Mouse (Mus musculus): ENCODE results near the gene Ap2a1. TPM values are rescaled to one million over a fixed set of nuclear protein-coding genes. Genes with fewer than 3 reads are reported as not detected.

Ap2a1 gene
- polyA plus RNA-seq, 1 experiment from 2014 or later, result 67.3 TPM

- Histone ChIP-seq H3K4me1 (ENCODE audit: control insufficient read depth, insufficient read depth, low read length) (peaks cover 41% of the 10 kb centered on the region), H3K27me3 (ENCODE audit: control insufficient read depth, insufficient read depth, low read length) (no peaks in the 10 kb centered on the region)
Observed at GRCm38 (mm10) chr7:44856265-44856916, 72.9 kb downstream of the Ap2a1 start.

GRCm38 (mm10) chr7:44855036-44855435, 74.3 kb downstream of the Ap2a1 start:
- Histone ChIP-seq H3K27ac (ENCODE audit: low read length) (peak overlapping the region; percentile 95), H3K9me3 (ENCODE audit: control insufficient read depth, low read depth, low read length) (no peaks in the 10 kb centered on the region), H3K27me3 (ENCODE audit: control insufficient read depth, insufficient read depth, low read length) (no peaks in the 10 kb centered on the region), H3K4me3 (ENCODE audit: low read depth, low read length) (peak overlapping the region; percentile 43), H3K4me2 (replicated peaks; ENCODE audit: low read depth, low read length) (peak overlapping the region; percentile 95), H3K9ac (replicated peaks; ENCODE audit: low read depth, low read length) (peak overlapping the region; percentile 45; the same call in 1 of the 2 replicates), H3K4me1 (ENCODE audit: control insufficient read depth, insufficient read depth, low read length) (peaks cover 44% of the 10 kb centered on the region), H3K36me3 (ENCODE audit: control insufficient read depth, insufficient read depth, low read length) (peaks cover 16% of the 10 kb centered on the region)
- WGBS, result 45% methylated on average over 10 of the region's 10 CpGs
- ATAC-seq (ENCODE audit: insufficient number of reproducible peaks, insufficient read depth, low FRiP score, low read depth), result no peak

More at GRCm38 (mm10) chr7:44856265-44856916, 72.9 kb downstream of the Ap2a1 start:
- peak overlapping the region; percentile 93; the same call in 1 of the 2 replicates for H3K27ac ChIP-seq (ENCODE audit: low read length)
- H3K4me2 ChIP-seq (replicated peaks; ENCODE audit: low read depth, low read length), result peak overlapping the region; percentile 96
- WGBS, result 62% methylated on average over 9 of the region's 9 CpGs
- H3K36me3 ChIP-seq (ENCODE audit: control insufficient read depth, insufficient read depth, low read length), result peaks cover 18% of the 10 kb centered on the region
- H3K4me3 ChIP-seq (ENCODE audit: low read depth, low read length), result peak overlapping the region; percentile 72
- H3K9me3 ChIP-seq (ENCODE audit: control insufficient read depth, low read depth, low read length), result no peaks in the 10 kb centered on the region
- no peak for ATAC-seq (ENCODE audit: insufficient number of reproducible peaks, insufficient read depth, low FRiP score, low read depth)
- peak overlapping the region; percentile 64; the same call in 1 of the 2 replicates for H3K9ac ChIP-seq (replicated peaks; ENCODE audit: low read depth, low read length)

- peak overlapping the region; percentile 95 for H3K4me2 ChIP-seq (replicated peaks; ENCODE audit: low read depth, low read length)
- no peaks in the 10 kb centered on the region for H3K9me3 ChIP-seq (ENCODE audit: control insufficient read depth, low read depth, low read length)
- peaks cover 44% of the 10 kb centered on the region for H3K4me1 ChIP-seq (ENCODE audit: control insufficient read depth, insufficient read depth, low read length)
- peaks cover 11% of the 10 kb centered on the region for H3K36me3 ChIP-seq (ENCODE audit: control insufficient read depth, insufficient read depth, low read length)
- ATAC-seq (ENCODE audit: insufficient number of reproducible peaks, insufficient read depth, low FRiP score, low read depth), result peak; percentile 68
- WGBS, result 2% methylated on average over 45 of the region's 45 CpGs
- H3K27ac ChIP-seq (ENCODE audit: low read length), result peak overlapping the region; percentile 95
- peak overlapping the region; percentile 45 for H3K9ac ChIP-seq (replicated peaks; ENCODE audit: low read depth, low read length)
- H3K4me3 ChIP-seq (ENCODE audit: low read depth, low read length), result peak overlapping the region; percentile 43
- no peaks in the 10 kb centered on the region for H3K27me3 ChIP-seq (ENCODE audit: control insufficient read depth, insufficient read depth, low read length)
Observed at GRCm38 (mm10) chr7:44854356-44855031, 74.8 kb downstream of the Ap2a1 start.

GRCm38 (mm10) chr7:44853596-44854355, 75.5 kb downstream of the Ap2a1 start:
- 23% methylated on average over 26 of the region's 26 CpGs for WGBS
- Histone ChIP-seq H3K4me3 (ENCODE audit: low read depth, low read length) (peak overlapping the region; percentile 43), H3K4me2 (replicated peaks; ENCODE audit: low read depth, low read length) (peak overlapping the region; percentile 95), H3K9me3 (ENCODE audit: control insufficient read depth, low read depth, low read length) (no peaks in the 10 kb centered on the region), H3K36me3 (ENCODE audit: control insufficient read depth, insufficient read depth, low read length) (peaks cover 10% of the 10 kb centered on the region), H3K27ac (ENCODE audit: low read length) (peak overlapping the region; percentile 95), H3K4me1 (ENCODE audit: control insufficient read depth, insufficient read depth, low read length) (peaks cover 44% of the 10 kb centered on the region), H3K9ac (replicated peaks; ENCODE audit: low read depth, low read length) (peak overlapping the region; percentile 45), H3K27me3 (ENCODE audit: control insufficient read depth, insufficient read depth, low read length) (no peaks in the 10 kb centered on the region)
- ATAC-seq (ENCODE audit: insufficient number of reproducible peaks, insufficient read depth, low FRiP score, low read depth), result no peak

- WGBS, result 87% methylated on average over 2 of the region's 2 CpGs
- Histone ChIP-seq H3K4me1 (ENCODE audit: control insufficient read depth, insufficient read depth, low read length) (peaks cover 41% of the 10 kb centered on the region), H3K36me3 (ENCODE audit: control insufficient read depth, insufficient read depth, low read length) (peaks cover 10% of the 10 kb centered on the region), H3K4me3 (ENCODE audit: low read depth, low read length) (no peak overlapping the region), H3K4me2 (replicated peaks; ENCODE audit: low read depth, low read length) (no peak overlapping the region), H3K9me3 (ENCODE audit: control insufficient read depth, low read depth, low read length) (no peaks in the 10 kb centered on the region), H3K27me3 (ENCODE audit: control insufficient read depth, insufficient read depth, low read length) (no peaks in the 10 kb centered on the region), H3K27ac (ENCODE audit: low read length) (no peak overlapping the region), H3K9ac (replicated peaks; ENCODE audit: low read depth, low read length) (no peak overlapping the region)
- ATAC-seq (ENCODE audit: insufficient number of reproducible peaks, insufficient read depth, low FRiP score, low read depth), result no peak
Observed at GRCm38 (mm10) chr7:44853065-44853464, 76.2 kb downstream of the Ap2a1 start.

- no peak overlapping the region for H3K9ac ChIP-seq (replicated peaks; ENCODE audit: low read depth, low read length)
- no peak overlapping the region for H3K27ac ChIP-seq (ENCODE audit: low read length)
- H3K36me3 ChIP-seq (ENCODE audit: control insufficient read depth, insufficient read depth, low read length), result peaks cover 10% of the 10 kb centered on the region
- no peak overlapping the region for H3K4me2 ChIP-seq (replicated peaks; ENCODE audit: low read depth, low read length)
- no peak for ATAC-seq (ENCODE audit: insufficient number of reproducible peaks, insufficient read depth, low FRiP score, low read depth)
- no peaks in the 10 kb centered on the region for H3K9me3 ChIP-seq (ENCODE audit: control insufficient read depth, low read depth, low read length)
- peaks cover 42% of the 10 kb centered on the region for H3K4me1 ChIP-seq (ENCODE audit: control insufficient read depth, insufficient read depth, low read length)
- no peak overlapping the region for H3K4me3 ChIP-seq (ENCODE audit: low read depth, low read length)
- 90% methylated on average over 36 of the region's 36 CpGs for WGBS
- no peaks in the 10 kb centered on the region for H3K27me3 ChIP-seq (ENCODE audit: control insufficient read depth, insufficient read depth, low read length)
Observed at GRCm38 (mm10) chr7:44852259-44853027, 76.9 kb downstream of the Ap2a1 start.

GRCm38 (mm10) chr7:44851625-44852234, 77.6 kb downstream of the Ap2a1 start:
- no peak overlapping the region for H3K4me2 ChIP-seq (replicated peaks; ENCODE audit: low read depth, low read length)
- WGBS, result 90% methylated on average over 12 of the region's 12 CpGs
- peaks cover 13% of the 10 kb centered on the region for H3K36me3 ChIP-seq (ENCODE audit: control insufficient read depth, insufficient read depth, low read length)
- H3K27ac ChIP-seq (ENCODE audit: low read length), result no peak overlapping the region
- H3K9me3 ChIP-seq (ENCODE audit: control insufficient read depth, low read depth, low read length), result no peaks in the 10 kb centered on the region
- H3K9ac ChIP-seq (replicated peaks; ENCODE audit: low read depth, low read length), result no peak overlapping the region
- no peaks in the 10 kb centered on the region for H3K27me3 ChIP-seq (ENCODE audit: control insufficient read depth, insufficient read depth, low read length)
- H3K4me3 ChIP-seq (ENCODE audit: low read depth, low read length), result no peak overlapping the region
- no peak for ATAC-seq (ENCODE audit: insufficient number of reproducible peaks, insufficient read depth, low FRiP score, low read depth)
- peaks cover 43% of the 10 kb centered on the region for H3K4me1 ChIP-seq (ENCODE audit: control insufficient read depth, insufficient read depth, low read length)

All from stomach, embryonic 14.5 days (tissue).